Mouse (Mus musculus) liver, embryonic 13.5 days (tissue): ENCODE data around the gene Aunip. TPM values are rescaled to one million over a fixed set of nuclear protein-coding genes. Genes with fewer than 3 reads are reported as not detected.

ENCODE experiments used
- ATAC-seq: fragments of 200-750 bp; cut with Nextera tagmentation; 2 replicates; pipeline ENCODE4 v1.8.0; 2017; ENCODE audit warnings: low read depth, mild to moderate bottlenecking, moderate number of reproducible peaks, moderate library complexity
- DNase-seq: peaks from one replicate; pipeline ENCODE4 v3.0.0; 2022
- H3K27ac ChIP-seq: fragments of 300-500 bp; sonication (generic); 2 replicates; pipeline ENCODE4 v1.5.1; 2015; ENCODE audit warnings: moderate library complexity, mild to moderate bottlenecking, inconsistent platforms
- H3K27me3 ChIP-seq: fragments of 300-500 bp; sonication (generic); 2 replicates; pipeline ENCODE4 v1.6.1; 2015; ENCODE audit warnings: mild to moderate bottlenecking, inconsistent platforms
- H3K36me3 ChIP-seq: fragments of 300-500 bp; sonication (generic); 2 replicates; pipeline ENCODE4 v1.6.1; 2015; ENCODE audit warnings: mild to moderate bottlenecking, inconsistent platforms
- H3K4me1 ChIP-seq: fragments of 300-500 bp; sonication (generic); replicated peaks from 2 replicates; pipeline ENCODE4 v1.6.1; 2015; ENCODE audit warnings: inconsistent platforms
- H3K4me2 ChIP-seq: fragments of 300-500 bp; sonication (generic); 2 replicates; pipeline ENCODE4 v1.6.1; 2015; ENCODE audit warnings: inconsistent platforms, mild to moderate bottlenecking, moderate library complexity
- H3K4me3 ChIP-seq: fragments of 300-500 bp; sonication (generic); replicated peaks from 2 replicates; pipeline ENCODE4 v1.5.1; 2015; ENCODE audit warnings: mild to moderate bottlenecking, inconsistent platforms
- H3K9ac ChIP-seq: fragments of 300-500 bp; sonication (generic); 2 replicates; pipeline ENCODE4 v1.6.1; 2015; ENCODE audit warnings: mild to moderate bottlenecking, inconsistent platforms
- H3K9me3 ChIP-seq: fragments of 300-500 bp; sonication (generic); replicated peaks from 2 replicates; pipeline ENCODE4 v1.6.1; 2016; ENCODE audit warnings: inconsistent platforms
- WGBS: fragments of 180-500 bp; shearing (Covaris S2); methylation state at CpG from one replicate; pipeline ENCODE4 v1.1.7; 2015; ENCODE audit not compliant: insufficient replicate concordance; 5-methylcytosine and 5-hydroxymethylcytosine counted together
- polyA plus RNA-seq: library from polyadenylated mRNA; unstranded; fragments of >200 nt; fragmentation: Nextera tagmentation; extraction: Ambion mirVana; gene quantifications from 2 replicates; pipeline ENCODE4 v1.2.1, GENCODE M21; 2015

The Aunip gene
- polyA plus RNA-seq, 1 experiment from 2014 or later: 25.4 TPM

DNA sequence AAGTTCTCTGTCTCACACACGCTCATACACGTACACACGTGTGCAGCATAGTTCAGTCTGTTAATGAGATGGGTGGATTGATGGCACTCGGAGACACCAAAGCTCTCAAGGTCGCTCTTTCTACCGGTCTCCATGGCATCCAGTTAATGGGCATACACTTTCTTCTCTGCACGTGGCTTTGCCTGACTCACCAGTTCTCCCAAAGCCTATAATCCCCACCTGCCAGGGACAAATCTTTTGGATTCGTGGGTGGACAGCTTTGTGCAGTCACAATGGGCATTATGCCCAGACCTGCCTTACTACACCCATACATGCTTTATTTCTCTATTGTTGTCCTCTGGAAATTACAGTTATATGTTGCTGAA, 25.0 kb downstream of the Aunip start:
- Histone ChIP-seq H3K36me3 (peaks cover 16% of the 10 kb centered on the region), H3K4me2 (peak overlapping the region; percentile 100), H3K9me3 (no peaks in the 10 kb centered on the region), H3K27ac (peak overlapping the region; percentile 39; the same call in 1 of the 2 replicates), H3K4me1 (peaks cover 37% of the 10 kb centered on the region), H3K4me3 (peak overlapping the region; percentile 98), H3K9ac (peak overlapping the region; percentile 75), H3K27me3 (no peaks in the 10 kb centered on the region)
- ATAC-seq (no peak), DNase-seq (no peak)
- WGBS: 20% methylated on average over 8 of the region's 8 CpGs

DNA sequence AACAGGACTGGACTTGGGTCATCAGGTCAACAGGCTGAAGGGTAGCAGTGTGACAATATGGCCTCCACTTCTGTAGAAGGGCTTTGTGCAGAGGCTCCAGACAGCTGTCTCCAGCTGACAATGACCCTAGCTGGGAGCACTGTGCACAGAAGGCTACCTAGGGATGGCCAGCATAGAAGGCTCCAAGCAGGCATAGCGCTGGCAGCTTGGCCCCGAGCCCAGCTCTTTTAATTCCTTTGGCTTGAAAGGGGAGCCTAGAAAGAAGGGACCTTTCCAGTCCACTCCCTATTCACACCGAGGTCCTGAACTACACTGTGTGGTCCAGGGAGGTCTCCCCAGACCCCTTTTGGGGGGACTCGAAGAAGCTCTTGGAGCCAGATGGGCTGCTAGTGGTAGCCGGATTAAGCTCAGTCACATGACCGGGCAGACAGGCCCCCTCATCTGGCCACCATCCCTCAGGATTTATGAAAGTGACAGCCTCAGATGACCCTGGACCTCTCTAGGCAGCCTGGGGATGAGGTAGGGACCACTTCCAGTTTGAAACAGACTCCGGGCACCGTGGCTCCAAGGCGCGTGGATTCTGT, 28.3 kb downstream of the Aunip start:
- Histone ChIP-seq H3K4me3 (no peak overlapping the region), H3K9ac (no peak overlapping the region), H3K27me3 (no peaks in the 10 kb centered on the region), H3K4me2 (no peak overlapping the region), H3K9me3 (no peaks in the 10 kb centered on the region), H3K27ac (no peak overlapping the region), H3K4me1 (peaks cover 12% of the 10 kb centered on the region), H3K36me3 (peaks cover 13% of the 10 kb centered on the region)
- no peak for DNase-seq
- 78% methylated on average over 10 of the region's 10 CpGs for WGBS
- ATAC-seq: no peak

DNA sequence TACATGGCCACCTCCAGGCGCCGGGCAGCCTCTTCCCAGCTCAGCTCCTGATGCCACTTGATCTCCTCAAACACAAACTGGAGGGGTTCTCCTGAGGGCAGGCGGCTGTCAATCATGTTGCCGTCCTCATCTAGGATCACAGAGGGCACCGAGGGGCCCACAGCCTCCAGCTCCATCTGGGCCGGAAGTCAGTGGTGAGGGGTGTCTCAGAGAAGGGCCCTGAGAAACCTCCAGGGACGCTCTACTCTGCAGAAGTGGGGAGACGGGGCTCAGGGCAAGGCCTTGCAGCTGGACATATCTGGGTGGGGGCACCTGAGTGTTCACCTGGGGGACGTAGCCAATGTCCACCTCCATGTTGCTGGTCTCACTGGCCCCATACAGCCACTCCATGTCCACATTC, 31.9 kb downstream of the Aunip start:
- WGBS: 78% methylated on average over 9 of the region's 9 CpGs
- Histone ChIP-seq H3K4me2 (no peak overlapping the region), H3K9ac (no peak overlapping the region), H3K9me3 (no peaks in the 10 kb centered on the region), H3K4me1 (peaks cover 11% of the 10 kb centered on the region), H3K36me3 (peaks cover 26% of the 10 kb centered on the region), H3K27me3 (no peaks in the 10 kb centered on the region), H3K4me3 (no peak overlapping the region), H3K27ac (no peak overlapping the region)
- no peak for ATAC-seq
- no peak for DNase-seq

DNA sequence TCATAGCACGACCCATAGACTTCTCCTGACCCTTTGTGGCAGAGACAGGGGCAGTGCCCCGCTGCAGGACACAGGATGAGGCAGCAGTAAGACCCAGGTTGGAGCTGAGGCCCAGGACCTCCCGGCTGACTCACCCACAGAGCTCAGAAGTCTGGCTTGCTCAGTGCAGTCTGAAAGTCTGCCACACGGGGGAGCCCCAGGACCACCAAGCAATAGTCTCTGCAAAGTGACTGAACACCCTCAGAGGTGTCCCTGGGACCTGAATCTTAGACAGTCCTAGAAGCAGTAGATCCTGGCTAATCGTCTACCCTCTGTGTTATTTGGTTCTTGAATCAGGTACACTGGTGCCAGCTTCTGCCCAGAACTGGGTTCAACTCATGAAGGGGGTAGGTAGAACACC, 32.5 kb downstream of the Aunip start:
- peaks cover 26% of the 10 kb centered on the region for H3K36me3 ChIP-seq
- ATAC-seq: peak; percentile 60
- H3K9me3 ChIP-seq: no peaks in the 10 kb centered on the region
- no peak overlapping the region for H3K9ac ChIP-seq
- no peak overlapping the region for H3K4me3 ChIP-seq
- DNase-seq: peak; percentile 80
- H3K4me2 ChIP-seq: no peak overlapping the region
- peaks cover 16% of the 10 kb centered on the region for H3K4me1 ChIP-seq
- 5% methylated on average over 5 of the region's 5 CpGs for WGBS
- no peak overlapping the region for H3K27ac ChIP-seq
- H3K27me3 ChIP-seq: no peaks in the 10 kb centered on the region

DNA sequence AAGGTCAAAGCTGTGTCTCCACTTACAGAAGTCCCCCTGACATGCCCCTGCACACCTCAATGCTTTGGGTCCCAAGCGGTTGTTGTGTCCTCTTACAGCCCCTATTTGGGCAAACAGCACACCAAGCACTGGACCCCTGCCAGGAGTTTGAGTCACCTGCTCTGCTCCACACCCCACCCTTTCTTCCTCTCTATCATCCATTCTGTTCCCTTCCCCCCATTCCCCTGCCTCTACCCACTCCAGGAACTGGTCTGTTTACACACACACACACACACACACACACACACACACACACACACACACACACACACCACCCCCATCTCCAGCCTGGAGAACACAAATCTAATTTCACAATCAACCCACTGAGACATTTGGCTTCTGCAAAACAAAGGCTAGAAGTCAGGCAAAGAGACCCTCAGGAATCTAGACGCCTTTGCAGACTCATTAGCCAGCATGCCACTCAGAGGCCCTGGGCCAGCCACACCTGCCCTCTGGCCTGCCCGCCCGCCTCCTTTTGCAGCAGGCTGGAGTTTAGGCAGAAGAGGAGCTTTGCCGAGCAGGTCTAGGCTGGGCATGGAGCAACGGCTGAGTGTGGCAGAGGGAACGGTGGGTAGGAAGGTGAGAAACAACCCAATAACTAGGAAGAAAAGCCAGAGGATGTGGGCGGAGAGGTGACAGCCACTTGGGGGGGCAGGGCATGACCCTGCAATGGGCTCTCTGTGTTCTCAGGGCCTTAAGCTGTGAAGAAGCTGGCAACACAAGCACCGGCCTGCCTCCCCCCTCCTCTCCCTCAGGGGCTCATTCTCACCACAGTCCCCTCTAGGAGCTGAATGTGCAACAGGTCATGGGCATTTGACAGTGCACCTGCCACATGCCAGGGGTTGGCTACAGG, 36.3 kb downstream of the Aunip start:
- peaks cover 13% of the 10 kb centered on the region for H3K27me3 ChIP-seq
- no peak for ATAC-seq
- H3K36me3 ChIP-seq: peaks cover 31% of the 10 kb centered on the region
- no peak overlapping the region for H3K27ac ChIP-seq
- H3K9ac ChIP-seq: no peak overlapping the region
- DNase-seq: no peak
- peaks cover 36% of the 10 kb centered on the region for H3K4me1 ChIP-seq
- H3K9me3 ChIP-seq: peaks cover 6% of the 10 kb centered on the region
- H3K4me3 ChIP-seq: no peak overlapping the region
- no peak overlapping the region for H3K4me2 ChIP-seq
- WGBS: 76% methylated on average over 9 of the region's 9 CpGs

DNA sequence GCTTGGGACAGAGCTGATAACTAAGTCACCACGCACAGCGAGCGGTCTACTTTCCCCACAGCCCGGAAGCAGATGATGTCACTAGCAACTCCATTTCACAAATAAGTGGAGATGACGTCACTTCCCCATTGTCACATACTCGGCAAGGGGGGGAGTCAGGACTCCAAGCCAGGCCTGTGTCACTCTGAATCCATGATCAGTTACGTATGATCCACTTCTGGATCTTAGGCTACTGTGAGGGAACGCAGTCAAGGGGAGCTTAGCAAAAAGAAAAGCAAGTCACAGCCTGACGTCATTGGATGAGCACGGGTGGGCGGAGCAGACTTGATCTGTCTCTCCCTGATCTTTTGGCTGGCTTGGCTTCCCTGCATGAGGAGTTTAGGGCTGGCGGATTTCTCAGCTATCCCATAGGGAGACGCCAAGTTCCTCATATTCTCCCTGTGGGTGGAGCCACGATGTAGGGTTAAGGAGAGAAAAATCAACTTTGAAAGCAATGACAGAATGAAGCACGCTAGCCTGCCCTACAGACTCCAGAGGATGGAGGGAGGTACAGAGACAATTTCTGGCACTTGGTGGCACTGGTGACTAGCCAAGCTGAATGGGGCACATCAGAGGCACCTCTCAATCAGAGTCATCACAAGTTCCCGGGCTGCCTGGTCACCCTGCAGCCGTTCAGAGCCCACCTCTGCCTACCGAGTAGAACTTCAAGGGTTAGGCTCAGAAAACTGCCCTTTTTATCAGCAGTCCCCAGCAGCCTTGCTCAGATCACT, 37.6 kb downstream of the Aunip start:
- peaks cover 42% of the 10 kb centered on the region for H3K4me1 ChIP-seq
- WGBS: 39% methylated on average over 18 of the region's 18 CpGs
- H3K27me3 ChIP-seq: peaks cover 14% of the 10 kb centered on the region
- peak; percentile 29; the same call in 1 of the 2 replicates for ATAC-seq
- peaks cover 26% of the 10 kb centered on the region for H3K36me3 ChIP-seq
- 0 out of 2 replicates have a peak overlapping the region, but pooled peaks have one; percentile 3 for H3K4me2 ChIP-seq
- H3K9me3 ChIP-seq: peaks cover 6% of the 10 kb centered on the region
- H3K9ac ChIP-seq: 0 out of 2 replicates have a peak overlapping the region, but pooled peaks have one; percentile 14
- H3K4me3 ChIP-seq: no peak overlapping the region
- peak overlapping the region; percentile 51; the same call in 1 of the 2 replicates for H3K27ac ChIP-seq
- no peak for DNase-seq

DNA sequence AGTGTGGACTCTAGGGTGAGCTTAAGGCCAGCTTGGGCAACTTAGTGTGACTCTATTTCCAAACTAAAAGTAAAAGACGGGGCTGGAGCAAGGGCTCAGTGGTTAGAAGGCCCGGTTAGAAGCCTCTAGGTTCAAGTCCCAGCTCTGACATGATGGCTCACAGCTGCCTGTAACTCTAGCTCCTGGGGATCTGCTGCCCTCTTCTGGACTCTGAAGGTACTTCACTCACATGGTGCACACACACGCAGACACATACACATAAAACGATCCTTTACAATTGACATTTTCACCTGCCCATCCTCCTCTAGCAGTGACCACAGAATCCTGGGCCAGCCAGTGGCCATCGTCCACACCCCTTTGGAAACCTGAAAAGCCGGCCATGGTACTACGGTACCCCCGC, 39.1 kb downstream of the Aunip start:
- Histone ChIP-seq H3K27ac (no peak overlapping the region), H3K27me3 (peaks cover 14% of the 10 kb centered on the region), H3K4me1 (peaks cover 42% of the 10 kb centered on the region), H3K36me3 (peaks cover 18% of the 10 kb centered on the region), H3K4me3 (no peak overlapping the region), H3K4me2 (no peak overlapping the region), H3K9ac (no peak overlapping the region), H3K9me3 (peaks cover 6% of the 10 kb centered on the region)
- ATAC-seq: no peak
- DNase-seq: no peak
- 91% methylated on average over 8 of the region's 8 CpGs for WGBS

DNA sequence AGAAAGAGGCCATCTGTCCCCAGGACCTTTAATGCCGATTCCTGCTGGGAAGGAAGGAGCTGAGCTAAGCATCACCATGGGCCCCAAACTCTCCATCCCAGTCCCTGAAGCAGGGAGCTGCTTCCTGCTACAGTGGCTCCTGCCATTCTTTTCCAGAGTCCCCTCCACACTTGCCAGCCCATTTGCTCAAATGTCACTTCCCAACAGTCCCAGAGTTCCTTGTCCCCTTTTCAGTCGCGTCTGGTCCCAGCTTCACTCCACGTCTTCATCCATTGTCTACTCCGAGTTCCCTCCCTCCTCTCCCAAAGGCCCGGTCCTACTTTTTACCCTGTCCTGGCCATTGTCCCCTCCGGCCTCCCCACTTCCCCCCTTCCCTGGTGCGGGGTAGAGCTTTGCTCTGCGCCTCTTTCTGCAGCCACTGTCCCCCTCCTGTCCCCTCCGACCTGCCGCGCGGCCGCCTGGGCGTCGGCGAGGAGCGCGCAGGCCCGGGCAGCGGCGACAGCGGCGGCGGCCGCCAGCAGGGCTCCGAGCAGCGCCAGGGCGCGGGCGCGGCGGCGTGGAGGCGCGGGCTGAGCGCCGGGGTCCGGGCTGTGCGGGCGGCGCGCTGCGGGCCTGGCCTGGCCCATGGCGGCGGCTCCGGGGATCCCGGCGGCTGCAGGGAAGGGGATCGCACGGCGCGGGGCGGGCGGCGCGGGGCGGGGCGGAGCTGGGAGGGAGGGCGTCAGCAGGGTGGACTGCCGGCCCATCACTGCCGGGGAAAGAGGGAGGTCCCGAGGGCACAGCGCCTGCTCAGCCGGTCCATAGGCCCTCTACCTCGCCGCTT, 40.9 kb downstream of the Aunip start, which contains the start of gene Selenon:
Gene Selenon (minus strand): TSS at position 673 of the 823 bp plus-strand sequence.
- 1% methylated on average over 43 of the region's 67 CpGs for WGBS
- H3K27me3 ChIP-seq: peaks cover 14% of the 10 kb centered on the region
- ATAC-seq: peak; percentile 73
- no peak for DNase-seq
- H3K27ac ChIP-seq: no peak within 1 kb of the TSS
- peak within 1 kb of the TSS; percentile 75 for H3K9ac ChIP-seq
- H3K4me1 ChIP-seq: peaks cover 40% of the 10 kb centered on the region
- H3K4me3 ChIP-seq: peak within 1 kb of the TSS; percentile 70
- H3K9me3 ChIP-seq: peaks cover 6% of the 10 kb centered on the region
- H3K36me3 ChIP-seq: peaks cover 12% of the 10 kb centered on the region
- H3K4me2 ChIP-seq: peak within 1 kb of the TSS; percentile 84

DNA sequence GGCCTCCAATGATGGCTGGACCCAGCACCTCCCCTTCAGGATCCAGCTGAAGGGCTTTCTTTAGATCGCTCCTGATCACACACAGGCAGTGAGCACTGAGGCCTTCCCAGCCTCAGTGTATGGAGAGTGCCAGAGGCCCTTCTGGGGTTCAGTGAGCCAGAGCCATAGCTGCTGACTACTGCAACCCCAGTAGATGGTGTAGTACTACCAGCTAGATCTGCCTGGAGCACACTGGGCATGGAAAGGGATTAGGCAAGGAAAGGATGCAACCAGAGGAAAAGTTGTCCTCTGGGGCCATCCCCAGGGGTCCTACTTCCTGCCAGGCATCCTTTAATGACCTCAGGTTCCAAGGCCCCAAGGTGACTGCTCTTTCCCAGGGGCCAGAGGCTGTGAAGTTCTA, 42.8 kb downstream of the Aunip start:
- no peak for ATAC-seq
- H3K4me2 ChIP-seq: no peak overlapping the region
- H3K9me3 ChIP-seq: peaks cover 6% of the 10 kb centered on the region
- peaks cover 14% of the 10 kb centered on the region for H3K27me3 ChIP-seq
- no peak overlapping the region for H3K4me3 ChIP-seq
- H3K36me3 ChIP-seq: peaks cover 12% of the 10 kb centered on the region
- no peak overlapping the region for H3K9ac ChIP-seq
- 81% methylated on average over 1 of the region's 1 CpGs for WGBS
- H3K4me1 ChIP-seq: peaks cover 31% of the 10 kb centered on the region
- no peak for DNase-seq
- no peak overlapping the region for H3K27ac ChIP-seq

DNA sequence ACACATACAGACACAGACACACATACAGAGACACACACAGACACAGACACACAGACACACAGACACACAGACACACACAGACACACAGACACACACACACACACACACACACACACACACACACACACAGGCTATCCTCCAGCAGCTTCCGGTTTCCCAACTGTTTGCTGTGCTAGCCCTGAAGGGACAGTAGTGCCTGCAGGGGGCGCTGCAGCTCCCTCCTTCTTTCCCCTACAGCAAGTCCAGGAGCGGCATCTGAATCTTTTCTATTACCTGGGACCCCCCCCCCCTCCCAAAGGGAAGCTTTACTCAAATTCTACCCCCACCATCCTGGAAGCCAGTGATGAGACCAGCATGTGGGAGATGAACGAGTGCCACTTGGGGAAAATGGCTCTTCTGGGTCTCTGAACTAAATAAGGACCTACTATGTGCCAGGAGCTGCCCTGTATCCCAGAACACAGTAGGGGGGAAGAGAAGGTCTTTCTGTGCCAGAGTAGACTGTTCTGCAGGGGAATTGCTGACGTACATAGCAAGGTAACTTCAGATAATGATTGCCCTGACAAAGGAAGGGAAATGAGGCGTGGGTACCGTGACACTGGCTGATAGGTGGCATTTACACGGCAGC, 45.3 kb downstream of the Aunip start:
- peaks cover 21% of the 10 kb centered on the region for H3K4me1 ChIP-seq
- H3K4me2 ChIP-seq: no peak overlapping the region
- no peaks in the 10 kb centered on the region for H3K36me3 ChIP-seq
- H3K9ac ChIP-seq: no peak overlapping the region
- H3K27ac ChIP-seq: no peak overlapping the region
- no peak for ATAC-seq
- no peak overlapping the region for H3K4me3 ChIP-seq
- H3K27me3 ChIP-seq: peaks cover 11% of the 10 kb centered on the region
- no peak for DNase-seq
- WGBS: 51% methylated on average over 8 of the region's 8 CpGs
- H3K9me3 ChIP-seq: no peaks in the 10 kb centered on the region
